Mouse (Mus musculus) C2C12 (cell line): ENCODE results near the gene Idua. TPM values are rescaled to one million over a fixed set of nuclear protein-coding genes. Genes with fewer than 3 reads are reported as not detected.

ENCODE experiments used
- H3K27me3 ChIP-seq: one replicate; pipeline ENCODE4 v1.6.1; 2011; ENCODE audit not compliant: control insufficient read depth, insufficient read depth, insufficient read length
- H3K36me3 ChIP-seq: one replicate; pipeline ENCODE4 v1.6.1; 2011; ENCODE audit not compliant: control insufficient read depth, insufficient read depth
- H3K4me3 ChIP-seq: one replicate; pipeline ENCODE4 v1.5.1; 2011; ENCODE audit warnings: mild to moderate bottlenecking, control low read depth; ENCODE audit not compliant: poor library complexity, insufficient read depth, severe bottlenecking
- H3K79me2 ChIP-seq: one replicate; pipeline ENCODE4 v1.6.1; 2011; ENCODE audit not compliant: control insufficient read depth, insufficient read depth
- H3K79me3 ChIP-seq: one replicate; pipeline ENCODE4 v1.6.1; 2011; ENCODE audit warnings: low read depth, control low read depth
- H3ac ChIP-seq: one replicate; pipeline ENCODE3; 2011; ENCODE audit warnings: low read depth; ENCODE audit not compliant: control insufficient read depth, insufficient read length
- CEBPB ChIP-seq: IDR thresholded peaks from one replicate; pipeline ENCODE4 v1.6.1; 2011; ENCODE audit warnings: low read depth, mild to moderate bottlenecking, control low read depth, moderate library complexity
- CTCF ChIP-seq: IDR thresholded peaks from one replicate; pipeline ENCODE4 v1.5.1; 2011; ENCODE audit not compliant: control insufficient read depth, insufficient read depth, insufficient read length
- FOSL1 ChIP-seq: IDR thresholded peaks from one replicate; pipeline ENCODE4 v1.8.0; 2011; ENCODE audit warnings: mild to moderate bottlenecking, low read length; ENCODE audit not compliant: poor library complexity, insufficient read depth, severe bottlenecking
- MAX ChIP-seq: IDR thresholded peaks from one replicate; pipeline ENCODE4 v1.6.1; 2011; ENCODE audit warnings: mild to moderate bottlenecking, control low read depth
- MYOD1 ChIP-seq: IDR thresholded peaks from one replicate; pipeline ENCODE4 v1.6.1; 2011; ENCODE audit warnings: low read depth; ENCODE audit not compliant: control insufficient read depth, insufficient read length
- MYOG ChIP-seq: IDR thresholded peaks from one replicate; pipeline ENCODE4 v1.6.1; 2011; ENCODE audit not compliant: control insufficient read depth, insufficient read length; ENCODE audit errors: extremely low read depth
- USF1 ChIP-seq: IDR thresholded peaks from one replicate; pipeline ENCODE4 v1.6.1; 2011; ENCODE audit warnings: low read depth, mild to moderate bottlenecking, control low read depth, moderate library complexity
- polyA plus RNA-seq: library from polyadenylated mRNA; unstranded; fragments of >200 nt; fragmentation: generic; extraction: Trizol; gene quantifications from one replicate; pipeline ENCODE4 v1.2.1, GENCODE M21; 2012; ENCODE audit warnings: missing spikeins

The Idua gene
- polyA plus RNA-seq, 1 experiment, result 1.1 TPM

DNA sequence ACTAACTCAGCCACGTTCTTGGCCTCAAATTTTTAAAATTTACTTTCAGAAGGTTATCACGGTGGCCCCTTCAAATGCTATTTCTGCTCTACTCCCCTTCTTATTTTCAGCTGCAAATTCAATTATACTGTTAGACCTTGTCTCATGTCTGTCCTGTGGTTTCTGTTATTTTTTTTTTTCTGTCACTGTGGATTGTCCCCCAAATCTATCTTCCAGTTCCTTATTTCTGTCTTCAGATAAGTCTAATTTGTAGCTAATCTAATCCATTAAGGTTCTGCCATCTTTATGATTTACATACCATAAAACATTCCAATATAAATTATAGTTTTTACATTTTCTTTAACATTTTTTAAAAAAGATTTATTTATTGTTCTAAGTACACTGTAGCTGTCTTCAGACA, 7.2 kb downstream of the Idua start:
- Histone ChIP-seq H3K79me3 (no peaks in the 10 kb centered on the region), H3K79me2 (no peaks in the 10 kb centered on the region), H3K36me3 (no peaks in the 10 kb centered on the region), H3ac (no peak overlapping the region), H3K4me3 (no peak overlapping the region), H3K27me3 (no peaks in the 10 kb centered on the region)
- no peak for TF ChIP-seq MYOD1
- no peak for TF ChIP-seq MAX
- no peak for TF ChIP-seq CTCF
- TF ChIP-seq USF1, result no peak
- no peak for TF ChIP-seq MYOG
- TF ChIP-seq CEBPB, result no peak
- TF ChIP-seq FOSL1, result no peak

- H3ac ChIP-seq, result peak overlapping the region; percentile 7
- no peaks in the 10 kb centered on the region for H3K79me3 ChIP-seq
- H3K36me3 ChIP-seq, result no peaks in the 10 kb centered on the region
- no peaks in the 10 kb centered on the region for H3K27me3 ChIP-seq
- H3K4me3 ChIP-seq, result peak overlapping the region; percentile 35
- TF ChIP-seq FOSL1 (no peak), MYOG (no peak), CTCF (no peak), USF1 (no peak), CEBPB (no peak), MAX (no peak), MYOD1 (no peak)
- no peaks in the 10 kb centered on the region for H3K79me2 ChIP-seq
Measured at GRCm38 (mm10) chr5:108668387-108668932, 8.3 kb downstream of the Idua start.

GRCm38 (mm10) chr5:108668977-108669936, 9.1 kb downstream of the Idua start, which contains the start of gene Dgkq:
Gene Dgkq (minus strand): TSS chr5:108669672.
- peak; percentile 95 for TF ChIP-seq USF1
- TF ChIP-seq MYOG, result no peak
- no peak for TF ChIP-seq FOSL1
- TF ChIP-seq MAX, result peak; percentile 16
- TF ChIP-seq CEBPB, result no peak
- TF ChIP-seq CTCF, result peak; percentile 5
- no peaks in the 10 kb centered on the region for H3K79me3 ChIP-seq

GRCm38 (mm10) chr5:108669986-108670385, 9.9 kb downstream of the Idua start:
- no peak overlapping the region for H3K4me3 ChIP-seq
- TF ChIP-seq MYOD1 (no peak), FOSL1 (no peak), USF1 (no peak), CEBPB (no peak), CTCF (no peak), MYOG (no peak), MAX (no peak)

More at GRCm38 (mm10) chr5:108668977-108669936, 9.1 kb downstream of the Idua start, which contains the start of gene Dgkq:
- no peaks in the 10 kb centered on the region for H3K27me3 ChIP-seq
- H3K36me3 ChIP-seq, result no peaks in the 10 kb centered on the region
- peak within 1 kb of the TSS; percentile 81 for H3ac ChIP-seq
- H3K4me3 ChIP-seq, result peak within 1 kb of the TSS; percentile 35
- no peaks in the 10 kb centered on the region for H3K79me2 ChIP-seq

DNA sequence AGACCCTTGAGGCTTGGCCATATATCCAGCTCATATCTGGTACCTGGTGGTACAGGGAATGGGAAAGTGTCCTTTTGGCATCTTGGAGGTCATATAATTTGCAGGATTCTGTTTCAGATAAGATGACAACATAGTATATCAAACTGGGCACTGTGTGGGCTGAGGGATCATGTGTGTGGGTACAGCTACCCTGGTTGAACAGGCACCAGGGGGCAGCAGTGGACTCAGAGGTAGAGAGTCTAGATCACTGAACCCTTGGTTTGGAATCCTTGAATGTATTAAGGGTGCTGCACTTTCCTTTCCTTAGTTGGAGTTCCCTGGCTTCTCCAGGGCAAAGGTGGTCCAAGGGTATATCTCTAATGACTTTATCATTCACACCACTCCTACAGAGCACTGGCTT, 10.7 kb downstream of the Idua start:
- no peaks in the 10 kb centered on the region for H3K36me3 ChIP-seq
- no peak overlapping the region for H3K4me3 ChIP-seq
- H3K27me3 ChIP-seq, result no peaks in the 10 kb centered on the region
- no peaks in the 10 kb centered on the region for H3K79me3 ChIP-seq
- no peaks in the 10 kb centered on the region for H3K79me2 ChIP-seq
- TF ChIP-seq CTCF (peak; percentile 40), MAX (no peak)
- no peak overlapping the region for H3ac ChIP-seq

More at GRCm38 (mm10) chr5:108669986-108670385, 9.9 kb downstream of the Idua start:
- no peak overlapping the region for H3ac ChIP-seq
- H3K79me2 ChIP-seq, result no peaks in the 10 kb centered on the region
- H3K36me3 ChIP-seq, result no peaks in the 10 kb centered on the region
- no peaks in the 10 kb centered on the region for H3K79me3 ChIP-seq
- H3K27me3 ChIP-seq, result no peaks in the 10 kb centered on the region
